Mouse (Mus musculus) ES-CJ7 (cell line): ENCODE measurements around the gene Ascc1.

Experiments used
- DNase-seq: peaks from one replicate; pipeline ENCODE4 v3.0.0; 2011; ENCODE audit warnings: low read depth, low spot score

Gene Ascc1

DNA sequence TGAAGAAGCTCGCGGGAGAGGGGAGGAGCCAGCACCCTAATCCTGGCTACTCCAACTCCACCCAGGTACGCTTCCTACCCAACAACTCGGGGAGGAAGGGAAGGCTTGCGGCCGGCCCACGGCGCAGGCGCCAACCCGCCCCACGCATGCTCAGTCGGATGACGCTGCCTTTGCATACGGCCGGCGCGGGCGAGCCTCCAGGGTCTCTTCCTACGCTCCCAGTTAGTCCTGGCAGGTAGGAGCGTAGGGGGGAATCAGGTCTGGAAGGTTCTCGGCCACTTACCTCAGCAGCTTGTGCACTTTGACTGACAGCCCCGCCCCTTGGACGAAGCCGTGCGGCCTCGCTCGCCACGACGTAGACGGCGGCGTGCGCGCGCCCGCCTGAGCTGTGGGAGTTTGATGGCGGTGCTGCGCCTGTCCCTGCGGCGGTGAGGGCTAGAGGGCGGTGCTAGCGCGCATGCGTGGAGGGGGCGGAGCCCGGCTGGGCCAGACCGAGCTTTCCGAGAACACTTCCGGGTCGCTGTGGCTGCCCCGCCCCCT lies at the start of gene Ascc1, which contains the start of gene Anapc16:
TSS of gene Ascc1 (plus strand) at position 133 of the 540 bp plus-strand sequence.
TSS of gene Anapc16 (minus strand) at position 463 of the 540 bp plus-strand sequence.
- DNase-seq = peak; percentile 98

GRCm38 (mm10) chr10:59953564-59954039 lies 49.0 kb upstream of the Ascc1 start:
- peak; percentile 60 for DNase-seq

GRCm38 (mm10) chr10:59956681-59957080 lies 45.9 kb upstream of the Ascc1 start:
- no peak for DNase-seq

GRCm38 (mm10) chr10:59957171-59958149 lies 45.1 kb upstream of the Ascc1 start:
- peak; percentile 79 for DNase-seq

GRCm38 (mm10) chr10:59958458-59958857 lies 44.1 kb upstream of the Ascc1 start:
- no peak for DNase-seq

GRCm38 (mm10) chr10:59959517-59959916 lies 43.1 kb upstream of the Ascc1 start:
- DNase-seq = peak; percentile 49

- DNase-seq = no peak
Measured at GRCm38 (mm10) chr10:59963609-59964008, 39.0 kb upstream of the Ascc1 start.

GRCm38 (mm10) chr10:59964504-59965361 lies 37.9 kb upstream of the Ascc1 start:
- DNase-seq = peak; percentile 36

DNA sequence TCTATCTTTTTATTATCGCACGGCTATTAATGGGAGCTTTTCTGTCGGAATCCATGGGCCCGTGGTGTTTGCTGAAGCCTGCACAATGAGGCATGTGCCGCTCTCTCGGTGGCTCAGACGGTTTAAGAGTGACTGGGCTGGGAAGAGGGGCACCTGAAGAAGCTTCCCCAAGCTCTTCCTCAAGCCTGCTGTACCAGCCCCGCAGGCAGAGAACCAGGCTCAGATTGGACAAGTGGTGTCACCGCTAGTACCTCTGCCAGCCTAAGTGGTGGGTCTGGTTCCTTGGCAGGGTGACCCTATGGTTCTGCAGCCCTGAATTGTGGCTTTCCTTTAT lies 37.3 kb upstream of the Ascc1 start:
- DNase-seq = no peak

- DNase-seq = no peak
Measured at GRCm38 (mm10) chr10:59965788-59966187, 36.8 kb upstream of the Ascc1 start.

DNA sequence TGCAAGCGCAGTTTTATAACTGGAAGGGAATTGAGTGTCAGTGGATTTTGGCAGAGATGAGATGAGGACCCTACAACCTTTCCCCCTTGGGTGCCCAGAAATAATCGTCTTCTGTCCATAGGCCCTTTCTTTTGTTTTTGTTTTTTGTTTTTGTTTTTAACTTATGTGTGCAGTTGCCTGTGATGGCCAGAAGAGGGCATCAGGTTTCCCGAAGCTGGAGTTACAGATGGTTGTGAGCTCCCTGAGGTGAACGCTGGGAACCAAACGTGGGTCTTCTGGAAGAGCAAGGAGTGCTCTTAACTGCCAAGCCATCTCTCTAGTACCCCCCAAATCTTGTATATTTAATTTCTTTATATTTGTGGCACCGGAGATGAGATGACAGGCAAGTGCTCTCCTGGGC lies 35.9 kb upstream of the Ascc1 start:
- DNase-seq = peak; percentile 48

- DNase-seq = no peak
Measured at GRCm38 (mm10) chr10:59967309-59967942, 35.2 kb upstream of the Ascc1 start.

GRCm38 (mm10) chr10:59969821-59970449 lies 32.7 kb upstream of the Ascc1 start:
- DNase-seq = peak; percentile 51

DNA sequence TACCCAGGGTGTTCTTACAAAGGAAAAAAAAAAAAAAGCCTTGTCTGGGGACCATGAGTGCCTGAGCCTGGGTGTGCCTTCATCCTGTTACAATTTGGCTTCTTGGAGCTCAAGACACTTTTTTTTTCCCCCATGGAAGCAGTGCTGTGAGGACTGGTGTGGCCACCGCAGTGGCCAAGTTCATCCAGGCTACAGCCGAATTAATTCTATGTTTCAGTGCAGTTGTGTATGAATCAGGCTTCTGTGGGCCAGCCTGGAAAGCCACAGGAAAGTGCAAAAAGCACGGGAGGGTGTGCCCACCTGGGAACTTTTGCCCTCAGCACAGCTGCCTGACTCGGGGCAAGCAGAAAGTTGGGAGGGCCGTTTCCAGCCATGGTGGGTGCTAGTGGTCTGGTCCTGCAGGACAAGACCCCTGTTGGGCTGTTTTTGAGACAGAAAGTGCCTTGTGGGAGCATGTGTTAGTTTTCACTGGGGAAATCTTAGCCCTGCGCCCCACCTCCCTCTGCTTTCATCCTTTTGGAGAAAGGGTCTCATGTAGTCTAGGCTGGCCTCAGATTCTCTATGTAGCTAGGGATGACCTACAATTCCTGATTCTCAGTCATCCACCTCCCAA lies 32.0 kb upstream of the Ascc1 start:
- DNase-seq = no peak

DNA sequence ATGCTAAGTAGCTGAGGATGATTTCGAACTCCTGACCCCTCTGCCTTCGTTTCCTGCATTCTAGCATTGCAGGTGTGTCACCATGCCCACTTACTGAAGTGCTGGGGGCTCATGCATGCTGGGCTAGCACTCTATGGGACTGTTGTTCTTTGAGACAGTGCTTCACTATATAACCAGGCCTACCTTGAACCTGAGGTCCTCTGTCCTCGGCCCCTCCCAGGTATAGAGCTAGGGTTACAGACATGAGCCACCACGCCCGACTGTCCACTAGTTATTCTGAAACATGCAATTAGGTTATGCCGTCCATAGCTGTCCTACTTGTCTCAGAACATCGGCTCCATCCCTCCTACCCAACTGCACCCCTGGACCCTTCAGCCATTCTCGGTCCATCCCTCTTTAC lies 30.8 kb upstream of the Ascc1 start:
- DNase-seq = no peak

DNA sequence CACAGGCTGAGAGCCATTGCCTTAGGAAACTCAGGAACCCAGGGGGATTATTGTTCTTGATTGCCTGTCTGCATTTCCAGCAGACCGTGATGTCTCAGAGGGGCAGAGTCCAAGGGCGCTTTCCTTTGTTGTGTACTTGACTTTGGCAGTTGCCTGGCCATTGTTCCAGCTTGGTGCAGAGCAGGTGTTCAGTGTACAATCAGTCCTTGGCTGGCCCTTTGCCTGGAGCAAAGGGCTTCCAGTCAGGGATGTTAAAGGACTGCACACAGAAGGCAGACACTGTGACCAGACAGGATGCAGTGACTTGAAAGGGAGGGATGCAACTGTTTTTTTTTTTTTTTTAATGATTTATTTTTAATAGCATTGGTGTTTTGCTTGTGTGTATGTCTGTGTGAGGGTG lies 30.1 kb upstream of the Ascc1 start:
- DNase-seq = peak; percentile 49

DNA sequence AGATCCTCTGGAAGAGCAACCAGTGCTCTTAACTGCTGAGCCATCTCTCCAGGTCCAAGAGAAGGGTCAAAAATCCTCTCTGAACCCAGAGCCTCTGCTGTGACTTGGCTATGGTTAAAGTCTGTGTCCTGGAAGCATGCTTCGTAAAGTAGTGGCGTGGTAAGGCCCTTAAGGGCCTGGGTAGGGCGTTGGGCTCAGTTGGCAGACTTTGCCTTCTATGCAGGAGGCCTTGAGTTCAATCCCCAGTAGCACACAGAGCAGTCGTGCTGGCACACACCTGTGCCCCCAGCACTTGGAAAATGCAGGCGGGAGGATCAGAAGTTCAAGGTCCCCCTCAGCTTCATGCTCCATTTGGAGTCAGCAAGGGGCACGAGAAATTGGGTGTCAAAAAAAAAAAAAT lies 29.6 kb upstream of the Ascc1 start:
- no peak for DNase-seq

DNA sequence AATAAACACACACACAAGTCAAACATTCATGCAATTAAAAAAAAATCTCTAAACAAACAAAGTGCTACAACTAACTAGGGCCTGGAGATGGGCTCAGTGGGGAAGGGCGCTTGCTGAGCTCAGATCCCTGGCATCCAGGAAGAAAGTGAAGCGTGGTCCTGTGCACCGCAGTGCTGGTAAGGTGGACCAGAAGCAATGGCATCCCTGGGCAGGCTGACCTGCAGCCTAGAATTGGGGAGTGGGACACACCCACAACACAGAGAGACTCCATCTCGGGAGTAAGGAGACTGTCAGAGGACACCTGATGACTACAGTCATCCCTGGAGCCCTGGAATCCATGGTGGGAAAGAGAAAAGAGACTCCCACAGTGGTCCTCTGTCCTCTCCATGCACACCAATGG lies 29.2 kb upstream of the Ascc1 start:
- no peak for DNase-seq

- DNase-seq = peak; percentile 94
Measured at GRCm38 (mm10) chr10:59974191-59974664, 28.4 kb upstream of the Ascc1 start.

- DNase-seq = no peak
Measured at GRCm38 (mm10) chr10:59974786-59975185, 27.8 kb upstream of the Ascc1 start.
